In the genomic region with DNA sequence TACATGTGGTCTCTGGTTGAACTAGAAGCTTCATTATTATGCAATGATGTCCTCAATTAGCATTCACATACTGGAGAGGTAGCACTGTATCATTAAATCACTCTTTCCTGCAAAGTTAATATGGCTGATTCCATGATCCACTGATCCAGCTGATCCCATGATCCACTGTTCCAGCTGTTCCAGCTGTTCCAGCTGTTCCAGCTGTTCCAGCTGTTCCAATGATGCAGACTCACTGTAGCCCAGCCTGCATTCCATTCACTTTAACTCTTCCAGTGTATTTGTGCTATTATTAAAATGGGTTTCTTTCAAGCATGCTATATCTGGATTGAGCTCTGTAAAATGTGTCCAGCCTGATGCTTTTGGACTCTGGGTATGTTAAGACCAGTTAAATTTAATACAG, we compare ENCODE assay signal across 21 mouse cellular contexts.
"Had no signal": no experiment of that assay in that cellular context is flagged by ENCODE, and none has a peak within 500 bp of the region (broad histone marks: within the 10 kb centered on the region; RNA-seq: fewer than 3 reads in every experiment).

No protein-coding gene starts in this region.

- H3K4me3 ChIP-seq: heart, embryonic 10.5 days; heart, embryonic 13.5 days; heart, embryonic 15.5 days; hindbrain, embryonic 13.5 days; hindbrain, embryonic 15.5 days; layer of hippocampus, adult 2 months; left cerebral cortex, adult 2 months; liver, embryonic 12.5 days had no signal

- H3K27ac ChIP-seq: heart, embryonic 10.5 days; heart, embryonic 13.5 days; heart, embryonic 15.5 days; hindbrain, embryonic 13.5 days; hindbrain, embryonic 15.5 days; hindbrain, postnatal 0 days; layer of hippocampus, adult 2 months; left cerebral cortex, adult 2 months; liver, embryonic 12.5 days; liver, embryonic 14.5 days had no signal

- H3K4me1 ChIP-seq: heart, embryonic 10.5 days; hindbrain, embryonic 13.5 days; hindbrain, embryonic 15.5 days; liver, embryonic 12.5 days had no signal

- ATAC-seq: hindbrain, postnatal 0 days; intestine, embryonic 16.5 days; liver, embryonic 12.5 days had no signal

- H3K4me2 ChIP-seq: heart, embryonic 13.5 days; heart, embryonic 15.5 days; hindbrain, embryonic 13.5 days; hindbrain, embryonic 15.5 days; liver, embryonic 12.5 days had no signal

- H3K9ac ChIP-seq: heart, embryonic 13.5 days; heart, embryonic 15.5 days; hindbrain, embryonic 13.5 days; hindbrain, embryonic 15.5 days; liver, embryonic 12.5 days; liver, embryonic 14.5 days had no signal

- H3K36me3 ChIP-seq: heart, embryonic 10.5 days; heart, embryonic 13.5 days; heart, embryonic 15.5 days; hindbrain, embryonic 13.5 days; hindbrain, embryonic 15.5 days; liver, embryonic 12.5 days had no signal

- DNase-seq: gastrocnemius, postnatal 14 days; gastrocnemius, postnatal 36 days; heart, adult 18-20 months; heart, postnatal 14 days; heart, postnatal 36 days; kidney, adult 11 months; kidney, adult 8-10 months; kidney, postnatal 10 days; kidney, postnatal 25 days; kidney, postnatal 4 days had no signal

- H3K9me3 ChIP-seq: heart, embryonic 10.5 days; heart, embryonic 13.5 days; heart, embryonic 15.5 days; hindbrain, embryonic 13.5 days; hindbrain, embryonic 15.5 days; liver, embryonic 12.5 days had no signal

- H3K27me3 ChIP-seq: heart, embryonic 15.5 days; hindbrain, embryonic 13.5 days; hindbrain, embryonic 15.5 days; liver, embryonic 12.5 days had no signal
